Mouse (Mus musculus): ENCODE measurements at regions not wholly inside any gene's neighbourhood (a gene's known extent, or its start where the extent isn't known, plus 50 kb on each side); places are given as distances from the start of the nearest gene placed in this dataset.

DNA sequence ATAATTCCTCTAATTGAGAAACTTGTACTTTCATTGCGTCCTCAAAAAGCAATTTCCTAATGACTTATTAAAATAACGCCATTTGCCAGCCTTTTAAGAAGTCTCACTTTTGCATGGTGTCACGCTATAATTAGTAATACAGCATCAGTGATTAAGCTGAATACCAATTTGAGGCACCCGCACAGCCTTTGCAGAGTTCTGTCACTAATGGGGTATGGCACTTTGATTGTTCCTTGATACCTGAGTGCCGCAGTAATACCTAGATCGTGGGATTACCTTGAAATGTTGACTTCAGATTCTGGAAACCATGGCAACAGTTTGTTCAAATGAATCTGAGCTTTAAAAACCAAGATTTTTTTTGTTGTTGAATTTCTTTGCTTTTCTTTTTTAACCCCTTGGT is 202.7 kb upstream of the Igfbp7 start:
- no peak overlapping the region for H3K4me3 ChIP-seq (replicated peaks; ENCODE audit: low read depth, low read length)
- H3K27me3 ChIP-seq (ENCODE audit: control insufficient read depth, insufficient read depth, low read length): no peaks in the 10 kb centered on the region
- DNase-seq: peak; percentile 5
- H3K9me3 ChIP-seq (ENCODE audit: control insufficient read depth, low read length): peaks cover 3% of the 10 kb centered on the region; the same call in 1 of the 2 replicates
- H3K4me1 ChIP-seq (ENCODE audit: control insufficient read depth, insufficient read depth, low read length): no peaks in the 10 kb centered on the region
- 80% methylated on average over 6 of the region's 6 CpGs for WGBS
- no peak overlapping the region for H3K4me2 ChIP-seq (ENCODE audit: low read length)
- H3K27ac ChIP-seq (replicated peaks; ENCODE audit: low read depth, low read length): no peak overlapping the region
- H3K9ac ChIP-seq (replicated peaks; ENCODE audit: low read length): no peak overlapping the region
- ATAC-seq (ENCODE audit: low FRiP score, low TSS enrichment): no peak
- no peaks in the 10 kb centered on the region for H3K36me3 ChIP-seq (ENCODE audit: control insufficient read depth, insufficient read depth, low read length)

DNA sequence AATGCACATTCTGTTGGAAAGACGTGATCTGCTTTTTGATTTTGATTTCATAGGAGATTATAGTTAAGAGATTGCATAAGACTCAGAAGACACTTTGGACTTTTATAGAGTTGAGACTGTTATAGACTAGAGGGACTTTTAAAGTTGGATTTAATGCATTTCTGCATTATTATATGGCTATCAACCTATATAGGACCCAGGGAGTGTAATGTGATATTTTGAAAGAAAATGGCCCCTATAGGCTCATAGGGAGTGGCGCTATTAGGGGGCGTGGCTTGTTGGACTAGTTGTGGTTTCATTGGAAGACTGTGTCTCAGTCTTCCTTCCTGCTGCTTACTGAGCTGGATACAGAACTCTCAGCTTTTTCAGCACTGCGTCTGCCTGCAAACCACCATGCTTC is 186.9 kb upstream of the Igfbp7 start:
- H3K4me3 ChIP-seq (replicated peaks; ENCODE audit: low read depth, low read length): no peak overlapping the region
- no peak overlapping the region for H3K27ac ChIP-seq (replicated peaks; ENCODE audit: low read depth, low read length)
- no peaks in the 10 kb centered on the region for H3K9me3 ChIP-seq (ENCODE audit: control insufficient read depth, low read length)
- no peaks in the 10 kb centered on the region for H3K4me1 ChIP-seq (ENCODE audit: control insufficient read depth, insufficient read depth, low read length)
- ATAC-seq (ENCODE audit: low FRiP score, low TSS enrichment) (no peak), DNase-seq (no peak)
- WGBS: 85% methylated on average over 4 of the region's 4 CpGs
- no peak overlapping the region for H3K9ac ChIP-seq (replicated peaks; ENCODE audit: low read length)
- H3K4me2 ChIP-seq (ENCODE audit: low read length): no peak overlapping the region
- no peaks in the 10 kb centered on the region for H3K27me3 ChIP-seq (ENCODE audit: control insufficient read depth, insufficient read depth, low read length)
- no peaks in the 10 kb centered on the region for H3K36me3 ChIP-seq (ENCODE audit: control insufficient read depth, insufficient read depth, low read length)

DNA sequence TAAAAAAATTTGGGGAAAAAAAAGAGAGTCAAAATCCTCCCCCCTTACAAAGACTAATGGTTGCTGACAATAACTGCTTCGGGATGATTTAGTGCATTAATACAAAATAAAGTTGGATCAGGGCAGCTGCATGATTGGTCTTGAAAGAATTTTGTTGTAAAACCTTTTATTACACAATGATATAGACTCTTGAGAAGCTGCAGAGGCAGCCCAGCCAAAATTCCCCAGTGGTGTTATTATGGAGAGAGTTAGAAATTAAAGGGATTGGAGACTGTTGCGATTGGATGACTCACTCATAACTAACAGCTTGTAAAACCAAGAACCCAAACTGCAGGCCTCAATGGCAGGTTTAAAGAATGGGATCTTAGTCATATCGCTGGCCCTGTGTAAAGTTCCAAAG is 181.4 kb upstream of the Igfbp7 start:
- Histone ChIP-seq H3K27ac (replicated peaks; ENCODE audit: low read depth, low read length) (no peak overlapping the region), H3K27me3 (ENCODE audit: control insufficient read depth, insufficient read depth, low read length) (no peaks in the 10 kb centered on the region), H3K36me3 (ENCODE audit: control insufficient read depth, insufficient read depth, low read length) (no peaks in the 10 kb centered on the region), H3K4me2 (ENCODE audit: low read length) (no peak overlapping the region), H3K9ac (replicated peaks; ENCODE audit: low read length) (no peak overlapping the region), H3K9me3 (ENCODE audit: control insufficient read depth, low read length) (no peaks in the 10 kb centered on the region), H3K4me3 (replicated peaks; ENCODE audit: low read depth, low read length) (no peak overlapping the region), H3K4me1 (ENCODE audit: control insufficient read depth, insufficient read depth, low read length) (no peaks in the 10 kb centered on the region)
- no peak for DNase-seq
- no peak for ATAC-seq (ENCODE audit: low FRiP score, low TSS enrichment)
- WGBS: 92% methylated on average over 3 of the region's 3 CpGs

DNA sequence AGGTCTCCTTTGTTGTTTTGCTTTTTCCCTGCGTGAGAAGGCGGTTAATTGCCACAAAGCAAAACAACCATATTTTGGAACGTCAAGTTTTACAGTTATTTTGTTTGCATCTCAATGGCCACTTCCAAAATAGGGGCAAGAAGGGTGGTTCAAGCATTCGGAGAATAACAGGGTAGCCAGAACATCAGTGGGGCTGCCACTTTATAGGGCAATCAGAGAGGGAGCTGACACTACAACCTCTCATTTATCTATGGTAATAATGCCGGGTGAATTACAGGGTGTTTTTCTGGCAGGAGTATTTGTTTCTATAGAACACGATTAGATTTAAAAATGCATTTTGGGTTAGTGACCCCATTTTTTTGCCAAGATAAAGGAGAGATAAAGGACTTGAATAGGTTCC is 173.9 kb upstream of the Igfbp7 start:
- Histone ChIP-seq H3K4me2 (ENCODE audit: low read length) (no peak overlapping the region), H3K27ac (replicated peaks; ENCODE audit: low read depth, low read length) (peak overlapping the region; percentile 39), H3K36me3 (ENCODE audit: control insufficient read depth, insufficient read depth, low read length) (no peaks in the 10 kb centered on the region), H3K9ac (replicated peaks; ENCODE audit: low read length) (no peak overlapping the region), H3K4me1 (ENCODE audit: control insufficient read depth, insufficient read depth, low read length) (peaks cover 13% of the 10 kb centered on the region), H3K27me3 (ENCODE audit: control insufficient read depth, insufficient read depth, low read length) (no peaks in the 10 kb centered on the region), H3K9me3 (ENCODE audit: control insufficient read depth, low read length) (no peaks in the 10 kb centered on the region), H3K4me3 (replicated peaks; ENCODE audit: low read depth, low read length) (no peak overlapping the region)
- 61% methylated on average over 6 of the region's 6 CpGs for WGBS
- DNase-seq: no peak
- ATAC-seq (ENCODE audit: low FRiP score, low TSS enrichment): no peak

DNA sequence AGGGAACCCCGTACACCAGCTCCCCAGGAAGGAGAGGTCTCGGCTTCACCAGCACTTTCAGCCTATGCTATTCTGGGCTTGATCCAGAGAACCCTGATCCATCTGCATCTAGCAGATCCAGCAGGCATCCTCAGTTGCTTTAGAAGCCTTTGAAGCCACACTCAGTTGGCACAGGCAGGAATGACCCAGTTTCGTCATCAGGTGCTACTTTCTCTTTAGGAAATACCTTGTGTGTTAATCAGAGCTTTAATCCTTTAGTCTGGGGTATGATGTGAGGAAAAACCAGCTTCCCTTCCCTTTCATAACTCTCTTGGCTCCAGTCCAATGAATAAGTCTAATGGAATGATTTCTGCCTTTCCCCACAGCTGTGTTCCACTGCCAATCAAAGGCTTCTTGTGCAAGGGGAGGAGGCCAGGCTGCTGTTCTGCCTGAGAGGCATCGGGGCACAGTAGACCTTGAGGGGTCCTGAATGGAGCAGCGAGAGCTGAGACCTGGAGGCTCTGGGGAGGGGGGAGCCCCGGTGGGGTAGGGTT is 173.3 kb upstream of the Igfbp7 start:
- peak; percentile 44; the same call in 1 of the 2 replicates for ATAC-seq (ENCODE audit: low FRiP score, low TSS enrichment)
- Histone ChIP-seq H3K9ac (replicated peaks; ENCODE audit: low read length) (no peak overlapping the region), H3K9me3 (ENCODE audit: control insufficient read depth, low read length) (no peaks in the 10 kb centered on the region), H3K4me1 (ENCODE audit: control insufficient read depth, insufficient read depth, low read length) (peaks cover 13% of the 10 kb centered on the region), H3K27me3 (ENCODE audit: control insufficient read depth, insufficient read depth, low read length) (no peaks in the 10 kb centered on the region), H3K27ac (replicated peaks; ENCODE audit: low read depth, low read length) (peak overlapping the region; percentile 39), H3K4me2 (ENCODE audit: low read length) (no peak overlapping the region), H3K4me3 (replicated peaks; ENCODE audit: low read depth, low read length) (no peak overlapping the region), H3K36me3 (ENCODE audit: control insufficient read depth, insufficient read depth, low read length) (no peaks in the 10 kb centered on the region)
- WGBS: 33% methylated on average over 6 of the region's 6 CpGs
- peak; percentile 79 for DNase-seq

DNA sequence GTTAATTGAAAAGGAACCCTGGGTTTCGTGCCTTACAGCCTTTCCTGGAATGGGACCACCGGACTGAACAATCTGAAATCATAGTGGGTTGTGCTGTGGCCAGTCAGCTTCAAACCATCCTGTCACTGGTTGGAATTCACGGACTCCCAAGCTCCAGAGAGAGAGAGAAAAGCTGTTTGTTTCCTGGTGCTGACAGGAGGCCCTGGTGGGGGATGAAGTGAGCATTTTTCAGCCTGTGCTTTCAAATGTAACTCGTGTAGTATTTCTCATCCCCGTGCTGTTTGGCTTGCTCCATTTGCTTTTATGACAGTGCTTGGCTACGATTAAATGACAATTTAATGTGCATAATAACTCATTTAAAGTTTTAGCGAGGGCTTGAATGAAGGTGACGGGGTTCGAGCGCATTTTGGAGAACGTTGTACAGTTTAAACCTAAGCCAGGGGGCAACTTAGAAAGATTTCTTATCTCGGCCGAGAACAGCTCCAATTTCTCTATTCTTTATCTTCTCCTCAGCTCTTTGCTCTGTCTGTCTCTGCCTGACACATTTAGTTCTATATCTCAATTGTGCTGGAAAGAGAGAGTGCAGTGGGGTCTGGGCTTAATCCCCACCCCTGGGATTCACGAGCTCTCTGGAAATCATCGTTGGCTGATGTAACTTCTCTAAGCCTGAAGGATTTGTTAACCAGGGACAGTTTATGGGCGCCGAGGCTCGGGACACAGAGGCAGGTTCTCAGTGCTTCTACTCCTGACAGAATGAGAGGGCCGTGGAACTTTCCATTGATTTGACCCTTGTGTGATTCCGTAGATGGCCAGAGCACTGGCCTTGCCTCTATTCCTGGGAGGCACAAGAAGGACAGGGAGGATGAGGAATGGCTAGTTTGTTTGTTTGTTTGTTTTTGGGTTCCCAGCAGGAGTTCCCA is 172.2 kb upstream of the Igfbp7 start:
- H3K9me3 ChIP-seq (ENCODE audit: control insufficient read depth, low read length): no peaks in the 10 kb centered on the region
- DNase-seq (peak; percentile 35), ATAC-seq (ENCODE audit: low FRiP score, low TSS enrichment) (no peak)
- H3K4me3 ChIP-seq (replicated peaks; ENCODE audit: low read depth, low read length): no peak overlapping the region
- H3K4me1 ChIP-seq (ENCODE audit: control insufficient read depth, insufficient read depth, low read length): peaks cover 13% of the 10 kb centered on the region
- H3K27me3 ChIP-seq (ENCODE audit: control insufficient read depth, insufficient read depth, low read length): no peaks in the 10 kb centered on the region
- H3K4me2 ChIP-seq (ENCODE audit: low read length): no peak overlapping the region
- no peak overlapping the region for H3K27ac ChIP-seq (replicated peaks; ENCODE audit: low read depth, low read length)
- 39% methylated on average over 20 of the region's 20 CpGs for WGBS
- H3K9ac ChIP-seq (replicated peaks; ENCODE audit: low read length): no peak overlapping the region
- H3K36me3 ChIP-seq (ENCODE audit: control insufficient read depth, insufficient read depth, low read length): no peaks in the 10 kb centered on the region

DNA sequence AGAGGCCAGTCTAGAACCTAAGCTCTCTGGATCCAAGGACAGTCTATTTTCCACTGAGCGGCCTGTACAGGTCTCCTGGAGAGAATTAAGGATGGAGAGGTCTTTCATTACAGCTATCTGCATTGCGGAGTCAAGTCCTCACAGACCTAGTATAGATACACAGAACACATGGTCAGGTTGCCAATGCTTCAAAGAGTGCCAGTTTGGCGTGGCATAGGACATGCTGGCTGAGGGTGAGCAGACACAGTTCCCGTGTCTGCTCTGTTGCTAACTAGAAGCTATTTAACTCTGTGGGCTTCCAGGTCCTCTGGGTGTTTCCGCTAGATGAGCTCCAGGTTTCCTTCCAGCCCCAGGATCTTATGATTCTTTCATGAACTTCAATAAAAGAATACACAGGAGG is 169.0 kb upstream of the Igfbp7 start:
- Histone ChIP-seq H3K4me3 (replicated peaks; ENCODE audit: low read depth, low read length) (no peak overlapping the region), H3K27me3 (ENCODE audit: control insufficient read depth, insufficient read depth, low read length) (no peaks in the 10 kb centered on the region), H3K9me3 (ENCODE audit: control insufficient read depth, low read length) (no peaks in the 10 kb centered on the region), H3K9ac (replicated peaks; ENCODE audit: low read length) (no peak overlapping the region), H3K27ac (replicated peaks; ENCODE audit: low read depth, low read length) (no peak overlapping the region), H3K36me3 (ENCODE audit: control insufficient read depth, insufficient read depth, low read length) (no peaks in the 10 kb centered on the region), H3K4me2 (ENCODE audit: low read length) (no peak overlapping the region), H3K4me1 (ENCODE audit: control insufficient read depth, insufficient read depth, low read length) (peaks cover 13% of the 10 kb centered on the region)
- no peak for ATAC-seq (ENCODE audit: low FRiP score, low TSS enrichment)
- no peak for DNase-seq
- WGBS: 82% methylated on average over 5 of the region's 5 CpGs

DNA sequence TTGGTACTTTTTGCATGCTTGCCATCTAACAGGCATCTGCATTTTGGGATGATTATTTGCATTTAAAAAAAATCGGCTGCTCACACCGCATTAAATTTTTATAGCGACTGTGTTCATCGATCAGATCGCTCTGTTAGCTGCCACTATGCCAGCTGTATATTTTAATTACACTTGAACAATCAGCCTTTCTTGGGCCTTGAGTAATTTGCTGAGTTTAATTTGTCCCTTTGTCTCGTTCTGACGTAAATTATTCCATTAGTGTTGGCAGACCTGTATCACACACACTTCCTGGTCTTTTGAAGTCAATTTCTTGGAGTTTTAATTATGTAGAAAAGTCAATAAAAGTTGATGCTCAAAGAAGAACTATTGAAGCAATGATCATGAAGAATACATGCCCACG is 167.9 kb upstream of the Igfbp7 start:
- H3K27ac ChIP-seq (replicated peaks; ENCODE audit: low read depth, low read length): no peak overlapping the region
- H3K36me3 ChIP-seq (ENCODE audit: control insufficient read depth, insufficient read depth, low read length): no peaks in the 10 kb centered on the region
- H3K9ac ChIP-seq (replicated peaks; ENCODE audit: low read length): no peak overlapping the region
- no peak overlapping the region for H3K4me2 ChIP-seq (ENCODE audit: low read length)
- H3K9me3 ChIP-seq (ENCODE audit: control insufficient read depth, low read length): no peaks in the 10 kb centered on the region
- ATAC-seq (ENCODE audit: low FRiP score, low TSS enrichment): no peak
- no peak overlapping the region for H3K4me3 ChIP-seq (replicated peaks; ENCODE audit: low read depth, low read length)
- H3K4me1 ChIP-seq (ENCODE audit: control insufficient read depth, insufficient read depth, low read length): peaks cover 7% of the 10 kb centered on the region
- H3K27me3 ChIP-seq (ENCODE audit: control insufficient read depth, insufficient read depth, low read length): no peaks in the 10 kb centered on the region
- DNase-seq: no peak
- WGBS: 78% methylated on average over 8 of the region's 8 CpGs

DNA sequence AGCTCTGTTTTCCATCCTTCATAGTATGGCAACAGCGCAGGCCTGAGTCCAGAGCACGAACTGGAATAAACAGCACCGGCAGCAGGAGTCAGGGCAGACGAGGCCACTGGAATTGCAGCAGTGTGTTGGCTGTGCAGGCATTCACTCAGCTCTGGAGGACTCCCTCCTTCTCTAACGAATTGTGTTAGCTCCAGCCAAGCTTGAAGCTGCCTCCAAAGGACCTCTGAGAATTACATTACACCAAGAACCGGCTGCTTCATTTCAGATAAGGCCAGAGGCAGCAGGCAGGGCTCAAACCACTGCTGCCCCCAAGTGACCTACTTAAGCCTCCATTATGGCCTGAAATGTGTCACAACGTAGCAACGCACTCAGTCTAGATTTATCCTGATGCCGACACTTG is 162.5 kb upstream of the Igfbp7 start:
- no peaks in the 10 kb centered on the region for H3K4me1 ChIP-seq (ENCODE audit: control insufficient read depth, insufficient read depth, low read length)
- H3K27ac ChIP-seq (replicated peaks; ENCODE audit: low read depth, low read length): no peak overlapping the region
- no peaks in the 10 kb centered on the region for H3K9me3 ChIP-seq (ENCODE audit: control insufficient read depth, low read length)
- 55% methylated on average over 9 of the region's 9 CpGs for WGBS
- peak; percentile 37 for DNase-seq
- no peak overlapping the region for H3K4me2 ChIP-seq (ENCODE audit: low read length)
- H3K9ac ChIP-seq (replicated peaks; ENCODE audit: low read length): no peak overlapping the region
- no peak; the same call in 1 of the 2 replicates for ATAC-seq (ENCODE audit: low FRiP score, low TSS enrichment)
- no peak overlapping the region for H3K4me3 ChIP-seq (replicated peaks; ENCODE audit: low read depth, low read length)
- no peaks in the 10 kb centered on the region for H3K27me3 ChIP-seq (ENCODE audit: control insufficient read depth, insufficient read depth, low read length)
- no peaks in the 10 kb centered on the region for H3K36me3 ChIP-seq (ENCODE audit: control insufficient read depth, insufficient read depth, low read length)
